Mouse (Mus musculus): Measurements from ENCODE around the gene Hdgfl3.
A peak's percentile ranks its signal among the peaks of the same experiment; 100 is the strongest.
"Not testable (repeated sequence)": the region's sequence is repeated elsewhere in the genome, so short reads cannot be mapped to it uniquely, and the experiment has no call there.

Gene Hdgfl3

GRCm38 (mm10) chr7:81854568-81855307 is 79.5 kb downstream of the Hdgfl3 start:
- DNase-seq (ENCODE audit: low spot score) = no peak

GRCm38 (mm10) chr7:81851706-81852105 is 82.6 kb downstream of the Hdgfl3 start:
- no peak for DNase-seq (ENCODE audit: low spot score)

GRCm38 (mm10) chr7:81850171-81850570 is 84.1 kb downstream of the Hdgfl3 start:
- no peak for DNase-seq (ENCODE audit: low spot score)

GRCm38 (mm10) chr7:81849633-81850032 is 84.6 kb downstream of the Hdgfl3 start:
- DNase-seq (ENCODE audit: low spot score) = no peak

GRCm38 (mm10) chr7:81849214-81849613 is 85.1 kb downstream of the Hdgfl3 start:
- DNase-seq (ENCODE audit: low spot score) = no peak

GRCm38 (mm10) chr7:81847777-81848176 is 86.5 kb downstream of the Hdgfl3 start:
- no peak for DNase-seq (ENCODE audit: low spot score)

DNA sequence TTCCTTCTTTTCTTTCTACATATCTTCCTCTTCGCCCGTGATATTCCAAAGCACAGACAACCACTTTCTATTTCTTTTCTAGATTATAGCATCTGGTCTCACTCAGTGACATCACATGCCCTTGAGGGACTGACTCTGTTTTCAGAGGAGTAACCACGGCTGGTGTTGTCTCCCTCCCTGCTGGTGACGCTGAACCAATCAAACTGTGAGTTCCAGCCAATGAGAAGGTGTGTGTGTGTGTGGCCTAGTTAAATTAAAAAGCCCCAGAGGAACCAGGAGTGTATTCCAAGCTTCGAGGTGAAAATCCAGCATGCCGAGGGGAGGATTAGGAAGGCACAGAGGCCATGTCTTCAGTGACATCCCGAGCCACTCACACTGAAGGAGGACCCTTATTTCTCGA is 87.3 kb downstream of the Hdgfl3 start:
- peak; percentile 22 for DNase-seq (ENCODE audit: low spot score)

DNA sequence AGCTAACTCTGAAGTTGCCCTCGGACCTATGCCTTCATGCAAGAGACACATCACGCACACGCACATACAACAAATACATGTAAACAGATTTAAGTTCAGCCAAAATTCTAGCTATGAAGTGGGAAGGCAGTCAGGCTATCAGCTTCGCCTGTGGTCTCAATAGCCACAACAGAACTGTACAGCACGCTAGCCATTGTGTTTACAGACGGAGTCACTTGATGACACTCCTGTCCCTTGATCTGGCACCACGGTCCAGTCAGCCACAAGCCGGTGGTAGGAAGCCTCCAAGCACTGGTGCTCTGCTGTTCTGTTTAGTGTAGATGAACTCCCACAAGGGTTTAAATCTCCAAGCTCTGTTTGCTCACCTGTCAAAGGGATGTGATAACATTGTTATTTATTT is 88.3 kb downstream of the Hdgfl3 start:
- no peak for DNase-seq (ENCODE audit: low spot score)

DNA sequence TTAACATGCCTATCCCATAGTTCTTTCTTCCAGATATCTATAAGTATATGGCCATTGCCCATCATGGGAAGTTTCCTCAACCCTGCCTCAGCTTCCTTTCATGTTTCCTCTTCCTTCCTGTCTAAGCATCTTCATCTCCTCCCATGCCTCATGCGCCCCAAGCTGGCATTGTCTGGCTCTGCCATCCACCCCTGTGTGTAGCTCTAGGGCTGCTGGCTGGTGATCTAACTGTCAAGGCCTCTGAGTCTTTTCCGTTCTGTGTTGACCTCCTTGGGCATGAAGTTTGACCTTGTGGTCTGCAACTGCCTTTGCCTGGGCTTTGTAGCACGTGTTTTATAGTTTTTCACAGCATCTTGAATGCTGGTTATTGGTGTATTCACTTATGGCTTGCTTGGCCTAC is 89.0 kb downstream of the Hdgfl3 start:
- DNase-seq (ENCODE audit: low spot score) = no peak

DNA sequence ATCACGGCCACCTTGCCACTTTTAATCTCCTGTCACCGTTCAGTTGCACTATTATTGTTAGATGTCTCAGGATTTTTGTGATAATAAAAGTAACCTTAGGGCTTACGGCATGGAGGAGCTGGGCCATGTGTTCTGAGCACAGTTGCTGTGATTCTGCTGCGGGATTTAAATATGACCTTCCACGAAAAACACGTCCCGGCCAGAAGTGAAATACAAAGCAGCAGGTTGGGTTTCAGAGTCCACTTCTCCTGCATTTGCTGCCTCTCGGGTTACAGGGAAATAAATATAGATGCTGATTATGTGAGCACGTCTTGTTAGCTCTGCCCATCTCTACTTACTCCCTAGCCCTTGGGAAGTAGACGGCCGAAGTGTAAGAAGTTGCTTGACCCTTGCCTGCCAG is 89.5 kb downstream of the Hdgfl3 start:
- DNase-seq (ENCODE audit: low spot score) = no peak

GRCm38 (mm10) chr7:81843903-81844302 is 90.4 kb downstream of the Hdgfl3 start:
- no peak for DNase-seq (ENCODE audit: low spot score)

DNA sequence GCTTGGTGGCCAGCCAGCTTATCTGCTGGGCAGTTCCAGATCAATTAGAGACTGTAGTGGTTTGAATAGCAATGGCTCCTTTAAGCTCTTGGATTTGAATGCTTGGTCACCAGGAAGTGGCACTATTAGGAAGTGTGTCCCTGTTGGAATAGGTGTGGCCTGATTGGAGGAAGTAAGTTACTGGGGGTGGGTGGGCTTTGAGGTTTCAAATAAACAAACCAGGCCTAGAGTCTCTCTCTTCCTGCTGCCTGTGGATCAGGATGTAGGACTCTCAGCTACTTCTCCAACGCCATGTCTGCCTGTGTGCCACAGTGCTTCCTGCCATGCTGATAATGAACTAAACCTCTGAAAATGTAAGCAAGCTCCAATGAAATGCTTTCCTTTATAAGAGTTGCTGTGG is 91.3 kb downstream of the Hdgfl3 start:
- no peak for DNase-seq (ENCODE audit: low spot score)

DNA sequence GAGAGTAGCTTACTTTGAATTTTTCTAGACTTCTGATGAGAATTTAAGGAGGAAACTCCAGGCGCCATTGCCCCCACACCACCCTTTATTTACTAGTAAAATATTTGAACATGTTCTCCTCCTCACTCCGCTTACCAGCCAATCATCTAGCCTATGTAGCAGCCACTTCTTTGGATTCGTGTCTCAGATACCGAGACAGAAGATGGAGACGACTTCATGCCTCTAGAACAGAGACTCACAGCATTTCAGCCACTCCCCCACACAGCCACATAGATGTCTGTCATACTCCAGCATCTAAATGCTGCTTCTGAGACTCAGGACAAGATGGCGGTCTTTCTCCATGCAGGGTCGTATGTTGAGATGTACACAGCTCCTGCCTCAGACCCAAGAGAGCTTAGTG is 92.1 kb downstream of the Hdgfl3 start:
- DNase-seq (ENCODE audit: low spot score) = no peak

GRCm38 (mm10) chr7:81841439-81841838 is 92.8 kb downstream of the Hdgfl3 start:
- DNase-seq (ENCODE audit: low spot score) = no peak

DNA sequence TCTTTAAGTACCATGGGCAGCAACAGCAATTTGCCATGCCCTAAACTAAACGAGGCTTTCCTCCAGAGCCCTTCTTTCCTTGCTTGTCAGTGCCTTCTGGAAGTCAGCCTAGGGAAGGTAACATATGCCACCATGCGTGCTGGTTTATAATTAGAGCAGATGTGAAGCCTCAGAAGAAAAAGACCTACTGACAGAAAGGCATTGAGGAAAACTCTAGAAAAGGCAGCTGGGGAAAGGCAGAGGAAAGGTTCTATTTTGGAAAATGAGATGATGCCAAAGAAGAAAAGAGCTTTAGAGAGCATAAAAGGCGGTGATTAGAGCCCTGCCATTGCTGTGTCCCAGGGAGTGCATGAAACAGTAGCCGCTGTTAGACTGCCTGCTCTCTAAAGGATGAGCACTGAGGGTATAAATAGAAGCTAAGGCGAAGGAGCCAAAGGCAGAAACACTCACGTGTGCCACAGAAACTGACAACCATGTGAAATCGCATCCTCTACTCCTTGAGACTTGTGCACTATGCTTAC is 93.6 kb downstream of the Hdgfl3 start:
- no peak for DNase-seq (ENCODE audit: low spot score)

GRCm38 (mm10) chr7:81839746-81840145 is 94.5 kb downstream of the Hdgfl3 start:
- DNase-seq (ENCODE audit: low spot score) = no peak

DNA sequence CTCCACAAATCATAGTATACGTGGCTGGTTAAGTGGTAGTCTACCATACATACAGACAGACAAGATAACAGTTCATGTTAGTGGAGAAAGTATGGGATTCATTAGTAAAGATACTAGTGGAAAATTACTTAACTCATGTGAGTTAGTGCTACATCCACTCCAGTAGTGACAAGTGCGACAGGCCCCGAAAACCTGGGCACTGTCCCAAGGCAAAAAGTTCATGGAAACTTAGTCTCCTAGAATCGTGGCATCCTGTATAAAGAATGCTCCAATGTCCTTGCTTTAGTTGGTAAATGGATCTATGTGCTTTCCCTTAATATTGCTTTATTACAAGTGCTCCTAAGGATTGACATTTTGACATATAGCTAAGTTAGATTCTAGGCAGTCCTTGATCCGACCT is 96.5 kb downstream of the Hdgfl3 start:
- DNase-seq (ENCODE audit: low spot score) = not testable (repeated sequence)

DNA sequence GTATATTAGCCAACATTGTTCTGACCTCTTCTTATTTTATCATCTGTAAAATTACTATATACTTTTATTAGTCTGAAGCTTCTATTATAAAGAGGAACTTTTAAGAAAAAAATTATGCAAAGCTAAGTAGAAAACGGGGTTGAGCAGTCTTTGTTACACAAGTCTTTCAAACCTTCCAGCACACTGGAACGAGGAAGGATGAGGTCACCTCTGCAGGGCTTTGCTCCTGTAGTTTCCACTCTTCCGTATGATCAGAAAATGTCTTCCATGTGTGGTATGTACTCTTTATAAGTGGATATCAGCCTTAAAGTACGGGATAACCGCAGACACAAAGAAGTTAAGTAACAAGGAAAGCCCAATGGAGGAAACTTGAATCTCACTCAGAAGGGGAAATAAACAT is 98.8 kb downstream of the Hdgfl3 start:
- no peak for DNase-seq (ENCODE audit: low spot score)

DNA sequence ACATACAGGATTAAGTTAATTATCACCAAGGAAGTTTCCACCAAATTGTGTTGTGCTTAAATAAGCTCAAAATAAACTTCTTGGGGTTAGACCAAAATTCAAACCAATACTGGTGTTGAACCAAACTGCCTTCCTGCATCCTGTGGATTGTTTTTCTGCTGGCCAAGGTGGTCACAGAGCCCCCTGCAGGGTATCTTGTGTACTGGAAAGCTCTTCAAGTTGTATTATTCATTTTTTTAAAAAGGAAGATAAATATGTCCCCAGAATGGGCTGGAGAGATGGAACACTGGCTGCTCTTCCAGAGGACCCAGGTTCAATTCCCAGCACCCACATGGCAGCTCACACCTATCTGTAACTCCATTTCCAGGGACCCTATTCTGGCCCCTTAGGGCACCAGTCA is 99.4 kb downstream of the Hdgfl3 start:
- peak; percentile 22 for DNase-seq (ENCODE audit: low spot score)

All from embryo, embryonic 10.5 days (tissue).